Mouse (Mus musculus) brain, adult 2 months (tissue): Measurements from ENCODE around the gene Vangl2.

Source experiments
- DNase-seq: peaks from one replicate; pipeline ENCODE4 v3.0.0; 2011; ENCODE audit warnings: low read depth, low spot score

Gene Vangl2

GRCm38 (mm10) chr1:171969221-171969620 lies 59.0 kb downstream of the Vangl2 start:
- DNase-seq = no peak

DNA sequence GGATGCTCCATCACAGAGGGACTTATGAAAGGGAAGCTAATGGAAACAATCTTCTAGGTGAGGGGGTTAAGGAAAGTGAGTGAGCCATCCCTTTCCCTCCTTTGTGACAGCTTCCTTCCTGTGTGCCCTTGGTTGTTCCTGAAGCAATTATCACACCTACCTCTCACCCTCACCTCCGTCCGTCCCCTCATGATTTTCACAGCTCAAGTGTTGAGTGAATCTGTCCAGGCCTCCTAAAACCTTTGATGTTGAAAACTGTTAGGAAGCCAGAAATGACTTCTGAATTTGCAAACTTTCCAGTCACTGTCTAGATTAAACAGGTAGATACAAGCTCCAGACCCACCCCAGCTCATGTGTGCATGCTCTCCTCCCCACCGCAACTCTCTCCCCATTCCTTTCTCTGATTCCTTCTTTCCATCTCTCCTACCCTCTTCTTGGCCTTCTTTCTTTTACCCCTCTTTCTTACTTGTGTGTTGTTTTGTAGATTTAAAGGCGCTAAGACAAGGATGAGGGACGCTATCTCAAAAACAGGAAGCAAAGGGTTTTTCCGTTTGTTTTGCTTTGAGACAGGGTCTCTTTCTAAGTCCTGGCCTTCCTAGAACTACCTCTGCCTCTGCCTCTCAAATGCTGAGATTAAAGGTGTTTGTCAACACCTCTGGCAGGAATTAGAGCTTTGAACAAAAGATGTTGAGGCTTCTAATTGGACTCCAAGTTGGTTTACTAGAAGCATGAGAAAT lies 62.0 kb downstream of the Vangl2 start:
- DNase-seq = no peak

DNA sequence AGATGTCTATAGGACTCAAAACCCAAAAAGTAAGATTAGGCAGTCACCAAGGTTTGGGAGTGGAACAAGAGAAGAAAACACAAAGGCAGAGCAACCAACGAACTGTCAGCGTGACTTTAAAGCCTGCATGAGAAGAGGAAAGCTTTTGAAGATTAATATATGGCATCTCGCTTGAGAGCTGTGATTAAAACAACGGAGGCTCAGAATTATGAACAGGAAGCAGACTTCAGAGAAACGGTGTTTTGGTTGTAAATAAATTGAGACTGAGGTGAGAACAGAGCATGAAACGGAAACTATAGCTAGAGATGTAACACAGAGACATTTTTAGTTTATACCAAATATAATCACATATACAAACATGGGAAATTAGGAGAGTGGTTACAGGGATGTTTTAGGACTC lies 64.6 kb downstream of the Vangl2 start:
- DNase-seq = no peak

DNA sequence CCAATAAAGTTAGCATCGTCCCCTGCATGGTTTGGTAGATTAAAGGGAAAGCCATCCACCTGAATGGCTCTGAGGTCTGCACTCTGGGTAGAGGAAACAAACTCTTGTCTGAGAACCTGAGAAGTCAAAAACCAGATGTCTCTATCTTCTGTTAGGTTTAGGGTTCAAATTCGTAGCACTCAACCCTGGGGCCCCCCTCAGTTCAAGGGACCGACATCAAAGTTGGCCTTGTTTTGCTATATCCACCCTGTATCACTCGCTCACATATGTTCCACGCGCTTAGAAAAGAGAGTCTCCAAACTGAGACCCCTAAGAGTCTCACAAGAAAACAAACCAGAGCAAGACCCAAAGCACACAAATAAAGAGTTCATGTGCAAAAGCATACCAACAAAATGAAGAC lies 66.5 kb downstream of the Vangl2 start:
- DNase-seq = no peak

- DNase-seq = no peak
These were observed 67.5 kb downstream of the Vangl2 start for GRCm38 (mm10) chr1:171960726-171961125.

DNA sequence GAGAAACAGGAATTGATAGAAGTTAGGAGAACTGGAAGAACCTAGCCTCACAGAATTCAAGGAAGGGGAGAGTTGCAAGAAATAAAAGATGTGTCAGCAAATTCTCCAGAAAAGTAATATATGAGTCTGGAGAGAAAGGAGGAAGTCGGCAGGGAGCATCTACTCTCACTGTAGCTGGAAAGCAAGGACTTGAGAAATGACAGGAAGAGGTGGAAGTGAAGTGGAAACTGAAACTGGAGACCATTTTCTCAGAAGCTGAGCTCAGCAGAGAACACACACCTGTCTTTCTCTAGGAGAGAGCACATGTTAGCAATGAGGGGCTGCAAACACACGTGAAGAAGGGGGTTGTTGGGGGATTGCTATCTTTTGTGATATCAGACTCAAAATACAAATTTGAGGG lies 70.8 kb downstream of the Vangl2 start:
- no peak for DNase-seq

DNA sequence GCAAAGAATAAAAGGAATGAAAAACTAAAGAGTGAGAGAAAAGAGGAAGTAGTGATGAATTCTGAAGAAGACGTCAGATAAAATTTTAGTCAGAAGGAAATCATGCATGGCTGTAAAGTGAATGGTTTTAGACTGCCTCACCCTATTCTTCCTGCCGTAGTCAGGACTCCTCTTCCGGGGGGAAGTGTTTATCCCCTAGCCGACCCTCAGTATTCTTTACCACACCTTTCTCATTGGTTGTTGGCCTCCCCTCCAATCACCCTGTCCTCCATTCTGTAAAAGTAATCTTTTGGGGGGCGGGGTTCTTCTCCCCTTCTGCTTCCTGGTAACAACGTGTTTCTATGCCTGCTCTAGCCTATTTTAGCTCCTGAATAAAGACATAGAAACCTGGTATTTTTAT lies 73.2 kb downstream of the Vangl2 start:
- no peak for DNase-seq
